Mouse (Mus musculus) retina, postnatal 7 days (tissue): ENCODE data around the gene Syde1.
"Not testable (repeated sequence)": the region's sequence is repeated elsewhere in the genome, so short reads cannot be mapped to it uniquely, and the experiment has no call there.

Experiments used
- DNase-seq: peaks from one replicate; pipeline ENCODE4 v3.0.0-alpha.2; 2012; ENCODE audit warnings: low read depth, low spot score

Gene Syde1

DNA sequence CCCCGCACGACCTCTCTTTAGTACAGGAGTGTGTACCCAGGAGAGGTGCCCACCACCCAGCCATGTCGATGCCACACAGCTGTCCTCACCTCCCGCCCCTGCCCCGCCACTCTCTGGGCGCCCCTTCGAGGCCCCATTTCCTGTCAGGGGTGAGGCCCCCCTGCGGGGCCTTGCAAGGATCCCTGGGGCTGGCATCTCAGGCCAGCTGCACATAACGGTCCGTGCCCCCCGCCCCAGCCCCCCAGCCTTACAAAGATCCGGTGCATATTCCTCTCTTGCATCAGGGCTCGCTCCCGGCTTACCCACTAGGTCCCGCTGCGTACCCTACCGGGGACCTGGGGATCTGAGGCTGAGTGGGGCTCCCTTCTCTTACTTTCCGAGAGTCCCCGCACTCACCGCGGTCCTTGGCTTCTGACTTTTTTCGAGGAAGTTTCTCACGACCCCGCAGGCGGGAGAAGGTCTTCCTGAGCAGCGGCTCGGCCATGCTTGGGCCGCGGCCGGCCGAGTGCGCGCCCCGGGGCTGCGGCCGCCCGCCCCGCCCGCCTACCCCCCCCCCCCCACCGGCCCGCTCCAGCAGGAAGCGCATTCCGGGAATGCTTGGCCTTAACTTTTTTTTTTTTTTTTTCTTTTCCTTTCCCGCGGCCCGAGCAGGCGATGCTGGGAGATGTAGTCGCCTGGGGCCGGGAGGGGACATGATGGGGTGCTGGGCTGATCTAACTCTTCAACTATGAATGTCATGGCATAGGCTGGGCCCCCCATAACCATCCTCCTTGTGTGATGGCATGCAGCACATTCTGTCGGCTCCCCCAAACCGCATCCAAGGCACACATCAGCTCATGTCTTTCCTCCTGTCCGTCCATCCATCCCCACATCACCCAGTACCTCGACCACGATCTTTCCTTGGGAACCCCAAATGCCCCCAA, at the start of gene Syde1:
Gene Syde1 (minus strand): TSS at position 559 of the 923 bp plus-strand sequence.
- no peak for DNase-seq

DNA sequence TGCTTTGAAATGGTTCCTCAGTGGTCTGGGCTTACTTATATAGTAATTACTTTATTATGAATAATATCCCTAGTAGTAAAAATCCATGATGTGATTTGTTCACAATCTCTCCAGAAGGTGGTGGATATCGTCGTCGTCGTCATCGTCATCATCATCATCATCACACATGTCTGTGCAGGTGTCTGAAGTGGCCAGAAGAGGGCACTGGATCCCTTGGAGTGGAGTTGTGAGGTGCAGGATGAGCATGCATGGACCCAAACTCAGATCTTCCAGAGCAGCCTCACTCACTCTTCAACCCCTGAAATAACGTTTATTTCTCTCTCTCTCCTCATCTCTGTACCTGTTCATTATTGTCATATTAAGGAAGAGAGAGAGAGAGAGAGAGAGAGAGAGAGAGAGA, 40.5 kb upstream of the Syde1 start:
- DNase-seq: peak; percentile 14

DNA sequence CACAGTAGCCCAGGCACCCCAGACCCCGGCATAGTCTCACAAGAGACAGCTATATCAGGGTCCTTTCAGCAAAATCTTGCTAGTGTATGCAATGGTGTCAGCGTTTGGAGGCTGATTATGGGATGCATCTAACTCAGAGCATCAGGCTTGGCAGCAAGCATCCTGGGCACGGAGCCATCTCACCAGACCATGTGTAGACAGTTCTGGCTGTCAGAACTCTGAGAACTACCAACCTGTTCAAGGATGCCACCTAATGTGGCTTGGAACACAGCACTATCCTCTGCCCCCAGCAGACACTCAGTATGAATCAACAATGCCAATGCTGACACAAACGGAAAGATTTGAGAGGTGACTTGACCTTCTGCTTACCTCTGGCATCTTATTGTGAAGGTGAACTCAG, 38.4 kb upstream of the Syde1 start:
- DNase-seq: no peak

DNA sequence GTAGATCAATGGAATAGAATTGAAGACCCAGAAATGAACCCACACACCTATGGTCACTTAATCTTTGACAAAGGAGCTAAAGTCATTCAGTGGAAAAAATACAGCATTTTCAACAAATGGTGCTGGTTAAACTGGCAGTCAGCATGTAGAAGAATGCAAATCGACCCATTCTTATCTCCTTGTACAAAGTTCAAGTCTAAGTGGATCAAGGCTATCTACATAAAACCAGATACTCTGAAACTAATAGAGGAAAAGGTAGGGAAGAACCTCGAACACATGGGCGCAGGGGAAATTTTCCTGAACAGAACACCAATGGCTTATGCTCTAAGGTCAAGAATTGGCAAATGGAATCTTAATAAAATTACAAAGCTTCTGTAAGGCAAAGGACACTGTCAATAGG, 31.4 kb upstream of the Syde1 start:
- DNase-seq: not testable (repeated sequence)

DNA sequence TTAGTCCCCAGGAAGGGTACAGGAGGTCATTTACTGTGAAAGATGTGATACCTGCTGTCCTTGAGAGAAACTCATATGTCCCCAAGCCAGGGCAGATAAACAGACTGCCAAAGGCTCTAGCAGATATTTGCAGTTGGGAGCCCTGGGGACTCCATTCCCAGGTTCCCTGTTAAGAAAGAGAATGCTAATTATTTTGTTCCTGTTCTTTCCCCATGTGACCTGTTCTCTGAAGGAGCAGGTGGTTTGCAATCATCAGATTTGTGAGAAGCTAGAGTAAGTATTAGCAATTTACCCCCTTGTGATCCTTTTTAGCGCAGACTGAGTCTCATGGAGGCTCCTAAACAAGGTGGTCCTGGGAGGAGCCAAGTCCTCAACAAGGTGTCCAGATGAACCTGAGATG, 26.2 kb upstream of the Syde1 start, which contains the start of gene Olfr1357:
Gene Olfr1357 (minus strand): TSS at position 101 of the 400 bp plus-strand sequence.
- no peak for DNase-seq

DNA sequence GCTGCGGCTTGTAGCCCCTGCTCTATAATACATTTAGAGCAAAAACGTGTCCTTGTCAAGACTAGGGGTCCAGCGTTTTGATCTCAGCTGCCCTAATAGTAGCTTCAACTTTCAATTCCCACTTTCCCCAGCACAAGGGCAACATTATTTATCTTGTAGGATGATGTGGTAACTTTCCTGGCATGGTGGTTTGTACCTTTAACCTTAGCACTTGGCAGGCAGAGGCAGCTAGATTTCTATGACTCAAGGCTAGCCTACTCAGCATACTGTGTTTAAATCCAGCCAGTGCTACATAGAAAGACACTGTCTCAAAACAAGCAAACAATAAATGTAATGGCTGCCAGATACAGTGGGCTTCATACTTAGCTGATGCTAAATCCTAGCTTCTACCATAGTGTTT, 15.8 kb upstream of the Syde1 start:
- DNase-seq: no peak

DNA sequence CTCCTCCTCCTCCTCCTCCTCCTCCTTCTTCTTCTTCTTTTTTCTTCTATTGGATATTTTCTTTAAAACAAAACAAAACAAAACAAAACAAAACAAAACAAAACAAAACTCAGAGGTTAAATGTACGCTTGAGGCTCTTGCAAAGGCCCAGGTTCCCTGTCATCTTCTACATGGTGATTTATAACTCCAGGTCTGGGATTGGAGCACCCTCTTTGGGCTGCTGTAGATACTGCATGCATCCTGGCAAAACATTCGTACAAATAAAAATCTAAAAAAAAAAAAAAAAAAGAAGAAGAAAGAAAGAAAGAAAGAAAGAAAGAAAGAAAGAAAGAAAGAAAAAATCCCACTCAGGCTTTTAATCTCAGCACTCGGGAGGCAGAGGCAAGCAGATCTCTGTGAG, 13.3 kb upstream of the Syde1 start:
- no peak for DNase-seq

DNA sequence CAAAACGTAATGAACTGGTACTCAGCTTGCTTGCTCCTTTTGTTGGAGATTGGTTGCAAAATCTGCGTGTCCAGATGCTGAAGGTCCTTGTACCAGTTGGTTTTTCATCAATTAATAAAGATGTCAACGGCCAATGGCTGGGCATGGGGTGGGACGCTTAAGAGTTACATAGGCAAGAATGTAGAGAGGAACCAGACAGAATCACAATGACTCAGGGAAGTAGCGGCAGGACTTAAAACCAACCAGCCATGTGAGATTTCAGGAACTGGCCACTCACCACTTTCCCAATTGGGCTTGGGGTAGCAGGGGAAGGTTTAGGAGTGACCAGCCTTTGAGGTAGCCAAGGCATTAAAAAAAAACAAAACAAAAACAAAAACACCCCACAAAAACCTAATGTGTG, 8.1 kb upstream of the Syde1 start:
- DNase-seq: no peak

DNA sequence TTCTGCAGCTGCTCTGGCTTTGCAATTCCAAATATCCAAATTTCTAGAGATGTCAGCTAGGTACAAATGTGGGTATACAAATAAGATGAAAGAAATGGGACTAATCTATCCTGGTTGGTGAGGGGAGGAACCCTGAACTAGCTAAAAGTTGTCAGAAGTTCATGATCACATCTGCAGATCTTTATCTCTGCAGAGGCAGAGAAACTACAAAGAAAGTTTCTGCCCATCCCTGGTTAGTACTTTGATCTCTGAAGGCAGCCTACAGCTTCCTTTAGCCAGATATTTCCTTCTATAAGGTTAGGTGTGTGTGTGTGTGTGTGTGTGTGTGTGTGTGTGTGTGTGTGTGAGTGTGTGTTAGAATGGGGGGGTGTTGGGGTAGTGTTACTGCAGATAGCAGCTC, 2.8 kb upstream of the Syde1 start:
- no peak for DNase-seq

DNA sequence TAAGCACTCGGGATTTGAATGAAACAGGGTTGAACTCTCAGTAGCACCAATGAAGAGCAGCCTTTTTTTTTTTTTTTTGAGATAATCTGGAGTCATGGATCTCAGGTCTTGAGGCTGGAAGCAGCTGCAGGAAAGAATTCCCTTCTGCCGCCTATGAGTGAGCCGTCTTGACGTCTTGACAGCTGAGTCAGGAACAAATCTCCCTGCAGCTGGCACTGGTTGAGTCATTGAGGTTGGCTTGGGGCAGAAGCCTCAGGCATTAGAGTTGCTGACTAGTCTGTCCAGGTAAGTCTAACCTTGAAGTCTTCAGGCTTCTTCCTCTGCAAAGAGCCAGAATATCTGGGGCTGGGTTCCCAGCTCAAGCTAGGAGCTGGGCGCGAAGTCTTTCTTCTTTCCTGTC, 2.4 kb upstream of the Syde1 start:
- DNase-seq: no peak

DNA sequence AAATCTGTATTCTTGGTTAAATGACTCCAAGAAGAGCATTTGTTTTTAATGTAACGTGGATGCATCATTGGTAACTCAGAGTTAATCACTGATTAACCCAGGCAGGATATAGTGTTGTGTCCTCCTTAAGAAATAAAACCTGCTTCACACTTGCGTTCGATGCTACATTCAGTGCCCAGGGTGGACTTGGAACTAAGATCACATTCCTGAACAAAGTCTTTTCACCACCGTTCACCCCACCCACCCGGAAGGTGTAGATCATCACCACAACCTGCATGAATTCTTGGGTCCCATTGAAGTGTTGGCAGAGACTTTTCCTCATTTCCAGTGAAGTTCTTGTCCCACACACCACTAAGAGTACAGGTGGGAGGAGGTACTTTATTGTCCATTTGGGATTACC, 2.0 kb upstream of the Syde1 start:
- no peak for DNase-seq

DNA sequence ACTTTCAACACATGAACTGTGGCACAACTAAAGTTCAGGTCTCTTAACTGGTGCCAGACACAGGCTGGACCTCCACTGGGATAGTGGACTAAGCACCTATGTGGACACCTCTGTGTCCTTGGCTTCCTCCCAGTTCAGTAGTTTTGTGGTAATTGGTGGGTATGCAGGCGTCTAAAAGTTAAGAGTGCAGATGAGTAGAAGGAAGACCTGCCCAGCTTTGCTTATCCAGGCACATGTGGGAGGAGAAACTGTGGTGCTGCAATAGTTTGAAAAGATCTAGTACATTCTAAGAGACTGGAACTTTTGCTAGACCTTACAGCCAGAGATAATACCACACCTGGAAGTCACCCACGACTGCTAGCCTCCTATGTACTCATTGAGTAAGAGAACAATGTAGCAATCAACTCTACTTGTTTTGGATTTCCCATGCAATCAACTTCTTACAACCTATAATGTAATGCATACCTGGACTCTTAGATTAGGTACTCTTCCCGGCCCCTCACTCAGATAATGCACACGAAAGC, 1.2 kb upstream of the Syde1 start:
- no peak for DNase-seq

DNA sequence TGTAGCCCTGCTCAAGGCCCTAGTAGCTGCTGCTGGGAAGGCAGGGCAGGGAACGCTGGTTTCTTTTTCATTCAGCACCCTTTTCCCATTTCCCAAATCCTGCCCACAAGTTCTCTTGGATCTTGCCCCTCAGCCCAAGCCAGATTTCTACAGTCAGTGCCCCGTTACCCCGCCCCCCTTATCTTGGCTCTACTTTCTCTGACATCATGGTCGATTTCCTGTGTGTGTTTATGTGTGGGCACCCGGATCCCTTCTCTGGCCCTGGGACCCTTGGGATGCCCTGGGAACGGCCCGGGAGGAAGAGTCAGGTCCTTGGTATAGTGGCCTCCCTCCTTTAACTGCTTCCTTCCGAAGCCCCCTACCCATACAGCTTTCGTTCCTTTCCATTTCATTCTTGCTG, 1.0 kb downstream of the Syde1 start:
- DNase-seq: no peak

DNA sequence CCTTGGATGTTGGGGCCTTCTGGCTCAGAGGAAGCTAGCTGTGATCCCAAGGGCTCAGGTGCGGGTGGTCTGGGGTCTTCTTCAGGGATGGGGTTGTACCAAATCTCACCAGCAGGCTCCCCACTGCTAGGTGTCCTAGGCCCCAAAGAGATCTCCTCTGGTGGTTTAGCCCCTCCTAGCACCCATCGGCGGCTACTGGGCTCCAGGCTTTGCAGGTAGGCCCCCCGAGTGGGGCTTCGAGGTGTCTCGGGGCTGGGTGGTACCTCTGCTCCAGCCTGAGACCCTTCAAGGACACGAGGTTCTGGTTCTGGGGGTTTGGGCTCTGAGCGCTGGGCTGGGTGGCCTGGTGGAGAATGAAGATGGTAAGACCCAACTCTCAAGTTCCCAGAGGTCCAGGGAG, 1.9 kb downstream of the Syde1 start:
- no peak for DNase-seq

DNA sequence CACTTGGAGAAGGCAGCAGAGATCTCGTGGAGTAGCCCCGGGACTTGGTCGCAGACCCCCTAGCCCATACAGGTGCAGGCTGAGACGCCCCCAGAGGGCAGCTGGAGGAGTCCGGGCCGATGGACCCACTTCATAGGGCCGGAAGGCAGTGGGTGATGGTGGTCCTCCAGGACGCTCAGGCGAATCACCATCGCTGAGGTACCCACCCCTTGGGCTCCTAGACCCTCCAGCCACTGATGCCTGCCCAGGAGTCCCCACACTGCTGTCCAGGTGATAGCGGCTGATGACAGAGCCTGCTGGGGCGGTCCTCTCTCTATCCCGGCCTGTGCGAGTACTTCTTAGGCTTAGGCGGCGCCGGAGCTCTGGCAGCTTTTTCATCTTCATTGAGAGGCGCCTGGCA, 2.5 kb downstream of the Syde1 start:
- DNase-seq: no peak

DNA sequence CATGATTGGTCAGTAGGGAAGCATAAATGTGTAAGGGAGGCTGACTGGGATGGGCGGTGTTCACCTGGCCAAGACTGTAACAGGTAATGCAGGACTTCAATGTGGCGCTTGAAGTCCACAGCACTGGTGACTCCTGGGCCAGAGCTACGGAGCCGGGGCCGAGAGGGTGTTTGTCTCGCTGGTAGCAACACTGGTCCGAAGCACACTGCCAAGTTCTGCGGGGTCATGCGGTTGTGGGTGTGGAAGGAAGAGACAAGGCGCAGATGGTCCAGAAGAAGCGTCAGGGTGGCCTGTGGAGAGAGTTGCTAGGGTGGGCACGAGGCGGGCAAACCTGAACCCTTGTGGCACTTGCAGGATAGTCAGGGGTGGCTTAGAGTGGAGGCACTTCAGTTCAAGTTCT, 5.7 kb downstream of the Syde1 start:
- no peak for DNase-seq

DNA sequence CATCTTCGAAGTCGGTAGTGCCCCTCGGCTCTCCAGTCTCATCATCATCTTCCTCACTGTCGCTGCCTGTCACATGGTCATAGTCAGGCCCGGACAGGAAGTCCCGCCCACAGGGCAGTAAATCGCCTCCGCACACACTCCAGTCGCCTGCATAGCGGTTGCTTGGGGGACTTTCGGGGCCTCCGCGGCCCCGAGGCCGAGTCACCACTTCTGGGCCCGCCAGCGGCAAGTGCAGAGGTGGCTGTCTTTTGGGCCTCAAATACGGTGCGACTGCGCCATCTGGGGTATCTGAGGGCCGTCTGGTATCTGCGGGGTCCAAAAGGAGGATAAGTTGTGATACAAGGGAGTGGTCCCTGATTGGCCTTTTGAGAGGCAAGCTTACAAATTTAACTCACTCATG, 6.2 kb downstream of the Syde1 start:
- no peak for DNase-seq

DNA sequence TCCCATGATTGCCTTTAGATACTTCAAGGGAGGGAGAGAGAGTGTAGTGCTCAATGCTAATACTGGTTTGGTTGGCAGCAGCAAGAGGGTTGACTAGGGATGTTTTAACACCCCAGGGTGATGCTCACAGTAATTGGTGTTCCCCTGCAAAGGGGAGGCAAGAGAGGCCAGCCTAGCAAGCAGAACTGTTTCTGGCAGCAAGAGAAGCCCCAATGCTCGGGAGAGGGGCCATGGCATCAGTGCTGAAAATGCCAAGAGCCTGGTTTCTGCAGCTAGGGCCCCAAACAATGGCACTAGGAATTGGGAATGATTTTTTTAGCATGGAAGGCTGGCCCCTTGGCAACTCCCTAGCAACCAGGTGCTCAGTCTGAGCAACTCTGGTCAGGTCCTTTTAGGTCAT, 6.8 kb downstream of the Syde1 start:
- no peak for DNase-seq

DNA sequence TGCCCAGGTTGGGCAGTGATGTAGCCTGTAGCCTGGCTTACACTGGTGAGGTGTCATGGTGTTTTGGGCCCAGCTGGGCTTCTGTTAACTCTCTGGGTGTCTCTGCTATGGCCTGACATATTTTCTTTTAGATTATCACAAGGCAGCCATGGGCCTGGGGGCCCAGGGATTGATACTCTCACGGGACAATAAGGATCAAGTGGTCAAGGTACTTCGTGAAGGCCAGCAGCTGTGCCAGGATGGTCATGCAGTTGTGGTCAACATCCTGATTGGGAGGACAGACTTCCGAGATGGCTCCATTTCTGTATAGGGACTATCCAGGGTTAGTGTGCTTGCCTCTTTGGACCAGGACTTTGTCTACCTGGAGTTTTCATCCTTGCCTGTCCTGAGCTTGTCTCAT, 7.8 kb downstream of the Syde1 start:
- DNase-seq: no peak

DNA sequence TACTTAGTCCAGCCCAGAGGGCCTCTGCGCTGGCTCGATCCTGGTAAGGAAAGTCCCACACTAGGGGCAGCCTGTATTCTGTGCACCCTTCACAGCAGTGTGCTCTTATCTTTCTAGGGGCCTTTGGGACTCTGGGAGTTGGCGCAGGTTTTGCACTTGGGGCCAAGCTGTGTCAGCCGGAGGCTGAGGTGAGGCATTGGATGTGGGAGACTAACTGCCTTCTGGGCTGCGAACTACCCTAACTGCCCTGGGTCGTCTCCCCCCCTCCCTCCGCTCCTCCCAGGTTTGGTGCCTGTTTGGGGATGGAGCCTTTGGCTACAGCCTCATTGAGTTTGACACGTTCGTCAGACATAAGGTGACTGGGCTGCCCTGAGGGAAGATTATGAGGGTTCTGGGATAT, 8.4 kb downstream of the Syde1 start:
- DNase-seq: no peak

DNA sequence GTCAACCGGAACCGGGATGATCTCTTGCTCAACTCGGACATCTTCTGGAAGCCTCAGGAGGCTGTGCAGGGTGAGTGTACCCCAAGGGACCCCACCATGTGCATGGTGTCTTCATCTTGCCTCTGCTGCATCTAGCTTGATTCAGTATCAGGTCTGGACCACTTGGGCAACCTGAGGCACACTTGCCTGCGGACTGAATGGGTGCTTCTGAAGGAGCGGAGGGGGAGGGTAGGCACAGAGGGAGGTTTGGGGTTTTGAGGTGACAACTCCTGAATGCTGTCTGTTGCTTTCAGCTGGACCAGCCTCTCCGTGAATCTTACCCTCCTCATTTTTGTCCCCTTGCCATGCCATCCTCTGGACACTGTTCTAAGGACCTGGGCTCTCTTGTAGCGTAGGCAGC, 10.6 kb downstream of the Syde1 start:
- no peak for DNase-seq

DNA sequence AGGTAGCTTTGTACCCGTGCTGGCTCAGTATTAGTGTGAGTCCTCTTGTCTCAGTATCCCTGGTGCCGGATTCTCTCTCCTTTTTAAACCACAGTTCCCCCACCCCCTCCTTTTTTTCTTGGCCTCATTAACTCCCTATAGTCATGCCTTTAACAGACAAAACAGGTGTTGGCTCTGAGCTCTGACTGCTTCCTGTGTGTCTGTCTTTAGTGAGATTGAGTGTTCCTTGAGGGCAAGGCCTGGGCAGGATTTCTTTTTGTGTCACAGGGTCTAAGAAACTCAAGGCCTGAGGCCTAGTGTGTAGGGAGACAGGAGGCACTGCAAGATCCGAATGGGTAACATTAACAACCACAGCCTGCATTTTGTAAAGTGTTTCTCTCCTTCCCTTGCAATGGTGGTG, 13.6 kb downstream of the Syde1 start:
- DNase-seq: no peak

DNA sequence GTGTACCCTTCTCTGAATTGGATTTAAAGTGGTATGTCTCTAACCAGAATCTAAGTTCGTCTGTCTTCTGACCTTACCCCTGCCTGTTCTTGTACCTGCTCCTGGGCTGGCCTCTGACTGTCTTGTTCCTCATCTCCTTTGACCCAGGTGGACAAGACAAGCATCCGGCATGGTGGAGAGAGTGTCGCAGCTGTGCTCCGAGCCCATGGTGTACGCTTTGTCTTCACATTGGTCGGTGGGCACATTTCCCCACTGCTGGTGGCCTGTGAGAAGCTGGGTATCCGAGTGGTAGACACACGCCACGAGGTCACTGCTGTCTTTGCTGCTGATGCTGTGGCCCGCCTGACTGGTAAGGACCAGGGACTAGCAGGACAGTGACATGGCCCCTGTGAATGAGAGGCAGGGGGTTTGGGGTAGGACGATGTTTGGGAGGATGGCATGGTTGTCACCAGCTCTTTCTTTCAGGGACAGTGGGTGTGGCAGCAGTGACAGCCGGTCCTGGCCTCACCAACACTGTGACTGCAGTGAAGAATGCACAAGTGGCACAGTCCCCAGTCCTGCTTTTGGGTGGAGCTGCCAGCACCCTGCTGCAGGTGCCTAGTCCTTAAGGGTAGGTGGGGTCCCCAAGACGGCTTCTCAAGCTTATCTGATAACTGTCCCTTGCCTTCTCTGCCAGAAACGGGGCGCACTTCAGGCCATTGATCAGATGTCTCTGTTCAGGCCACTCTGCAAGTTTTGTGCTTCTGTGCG, 15.2 kb downstream of the Syde1 start:
- DNase-seq: no peak
